Mouse (Mus musculus): ENCODE results near the gene Foxb1. TPM values are rescaled to one million over a fixed set of nuclear protein-coding genes. Genes with fewer than 3 reads are reported as not detected.

Gene Foxb1
- polyA plus RNA-seq (2014; fragmentation: Illumina TruSeq; extraction: RNeasy Lipid Tissue Mini Kit (QIAGEN cat#74804); ENCODE audit: low read depth, low replicate concordance): not detected

GRCm38 (mm10) chr9:69760371-69761301 is at the start of gene Foxb1:
Foxb1 (minus strand) TSS chr9:69760940.

Other genes starting within 250 kb of the Foxb1 start
- gene Bnip2, start 228.5 kb upstream of the Foxb1 start, polyA plus RNA-seq (2014; fragmentation: Illumina TruSeq; extraction: RNeasy Lipid Tissue Mini Kit (QIAGEN cat#74804); ENCODE audit: low read depth, low replicate concordance): 70.1 TPM

Data from kidney, adult 10 weeks (tissue).